Mouse (Mus musculus): Measurements from ENCODE around the gene Pklr.
"Not testable (repeated sequence)": the region's sequence is repeated elsewhere in the genome, so short reads cannot be mapped to it uniquely, and the experiment has no call there.

The Pklr gene

GRCm38 (mm10) chr3:89125981-89126380 is 10.0 kb upstream of the Pklr start:
- no peak for DNase-seq

GRCm38 (mm10) chr3:89129908-89130307 is 6.0 kb upstream of the Pklr start:
- DNase-seq = no peak

GRCm38 (mm10) chr3:89131816-89132215 is 4.1 kb upstream of the Pklr start:
- peak; percentile 78 for DNase-seq

GRCm38 (mm10) chr3:89132285-89133062 is 3.5 kb upstream of the Pklr start:
- peak; percentile 61 for DNase-seq

- DNase-seq = no peak
These were observed 2.9 kb upstream of the Pklr start for GRCm38 (mm10) chr3:89133063-89133450.

- DNase-seq = no peak
These were observed 2.2 kb upstream of the Pklr start for GRCm38 (mm10) chr3:89133752-89134151.

GRCm38 (mm10) chr3:89136365-89136764 is 423 bp downstream of the Pklr start:
- no peak for DNase-seq

GRCm38 (mm10) chr3:89144821-89145220 is 8.9 kb downstream of the Pklr start:
- DNase-seq = no peak

GRCm38 (mm10) chr3:89145566-89145965 is 9.6 kb downstream of the Pklr start:
- no peak for DNase-seq

GRCm38 (mm10) chr3:89147101-89147978 is 11.4 kb downstream of the Pklr start:
- no peak for DNase-seq

- DNase-seq = no peak
These were observed 12.0 kb downstream of the Pklr start for GRCm38 (mm10) chr3:89147979-89148311.

- no peak for DNase-seq
These were observed 12.6 kb downstream of the Pklr start for GRCm38 (mm10) chr3:89148567-89148966.

GRCm38 (mm10) chr3:89152084-89152835 is 16.3 kb downstream of the Pklr start:
- no peak for DNase-seq

GRCm38 (mm10) chr3:89156951-89157350 is 21.0 kb downstream of the Pklr start:
- DNase-seq = no peak

- no peak for DNase-seq
These were observed 22.7 kb downstream of the Pklr start for GRCm38 (mm10) chr3:89158651-89159050.

GRCm38 (mm10) chr3:89159211-89159610 is 23.3 kb downstream of the Pklr start:
- DNase-seq = no peak

GRCm38 (mm10) chr3:89159616-89160344 is 23.8 kb downstream of the Pklr start, which contains the start of gene Hcn3:
Gene Hcn3, minus strand, starts transcription at chr3:89160196.
- peak; percentile 50 for DNase-seq

- DNase-seq = not testable (repeated sequence)
These were observed 25.3 kb downstream of the Pklr start for GRCm38 (mm10) chr3:89161207-89161606.

- no peak for DNase-seq
These were observed 25.8 kb downstream of the Pklr start for GRCm38 (mm10) chr3:89161786-89162185.

- DNase-seq = no peak
These were observed 27.2 kb downstream of the Pklr start for GRCm38 (mm10) chr3:89163123-89163522.

- no peak for DNase-seq
These were observed 27.8 kb downstream of the Pklr start for GRCm38 (mm10) chr3:89163643-89164245.
